Mouse (Mus musculus) ES-Bruce4 (cell line): Measurements from ENCODE around the gene Unkl.

Source experiments
- CTCF ChIP-seq: IDR thresholded peaks from one replicate; pipeline ENCODE4 v1.8.1; 2011; ENCODE audit warnings: low read depth, low read length
- POLR2A ChIP-seq: IDR thresholded peaks from one replicate; pipeline ENCODE4 v1.8.1; 2011; ENCODE audit warnings: low read length; ENCODE audit not compliant: insufficient read depth

DNA sequence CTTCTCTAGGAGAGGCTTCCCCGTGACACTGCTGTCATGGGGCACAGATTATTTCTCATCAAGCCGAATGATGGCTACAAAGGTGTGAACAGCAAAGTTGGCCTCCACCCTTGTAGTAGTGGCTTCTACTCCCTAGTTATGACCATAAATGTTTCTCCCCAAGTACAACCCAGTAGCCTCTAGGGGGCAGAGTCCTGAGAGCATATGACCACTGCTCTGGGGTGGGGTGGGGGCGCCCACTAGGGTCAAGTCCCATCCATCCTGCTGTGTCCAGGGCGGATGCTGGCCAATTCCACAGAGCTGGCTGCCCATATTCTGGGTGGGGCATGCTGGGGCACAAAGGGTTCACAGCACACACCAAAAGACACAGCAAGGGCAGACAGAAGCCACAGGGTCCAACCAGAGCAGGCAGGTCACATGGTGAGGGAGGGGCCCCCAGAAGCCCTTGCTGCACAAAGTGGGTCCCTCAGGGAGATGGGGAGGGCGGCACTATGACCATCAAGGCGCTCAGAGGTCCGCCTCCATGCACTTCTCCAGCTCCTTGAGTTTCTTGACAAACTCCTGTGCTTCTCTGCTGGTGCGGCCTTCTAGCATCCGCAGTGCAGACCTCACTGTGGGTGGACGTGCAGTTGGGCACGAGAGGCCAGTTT is 55.1 kb downstream of the Unkl start:
- TF ChIP-seq CTCF (peak; percentile 47), POLR2A (no peak)
